Mouse (Mus musculus) heart, embryonic 12.5 days (tissue): ENCODE measurements at regions not wholly inside any gene's neighbourhood (a gene's known extent, or its start where the extent isn't known, plus 50 kb on each side); places are given as distances from the start of the nearest gene placed in this dataset.
"Not testable (repeated sequence)": the region's sequence is repeated elsewhere in the genome, so short reads cannot be mapped to it uniquely, and the experiment has no call there.

Source experiments
- ATAC-seq: fragments of 200-750 bp; cut with Nextera tagmentation; 2 replicates; pipeline ENCODE4 v1.8.0; 2017; ENCODE audit warnings: moderate TSS enrichment, moderate library complexity; ENCODE audit not compliant: insufficient number of reproducible peaks, low FRiP score
- H3K27ac ChIP-seq: fragments of 300-500 bp; sonication (generic); 2 replicates; pipeline ENCODE4 v1.5.1; 2016; ENCODE audit warnings: mild to moderate bottlenecking, moderate library complexity; ENCODE audit not compliant: poor library complexity, severe bottlenecking
- H3K27me3 ChIP-seq: fragments of 300-500 bp; sonication (generic); replicated peaks from 2 replicates; pipeline ENCODE4 v1.6.1; 2016; ENCODE audit warnings: mild to moderate bottlenecking, moderate library complexity
- H3K36me3 ChIP-seq: fragments of 300-500 bp; sonication (generic); 2 replicates; pipeline ENCODE4 v1.6.1; 2016; ENCODE audit warnings: mild to moderate bottlenecking, moderate library complexity
- H3K4me1 ChIP-seq: fragments of 300-500 bp; sonication (generic); replicated peaks from 2 replicates; pipeline ENCODE4 v1.6.1; 2016; ENCODE audit warnings: mild to moderate bottlenecking
- H3K4me2 ChIP-seq: fragments of 300-500 bp; sonication (generic); 2 replicates; pipeline ENCODE4 v1.6.1; 2016; ENCODE audit warnings: mild to moderate bottlenecking, moderate library complexity
- H3K4me3 ChIP-seq: fragments of 300-500 bp; sonication (generic); 2 replicates; pipeline ENCODE4 v1.5.1; 2016; ENCODE audit warnings: mild to moderate bottlenecking
- H3K9ac ChIP-seq: fragments of 300-500 bp; sonication (generic); 2 replicates; pipeline ENCODE4 v1.6.1; 2016; ENCODE audit warnings: mild to moderate bottlenecking, moderate library complexity
- H3K9me3 ChIP-seq: fragments of 300-500 bp; sonication (generic); replicated peaks from 2 replicates; pipeline ENCODE4 v1.6.1; 2016; ENCODE audit warnings: mild to moderate bottlenecking, moderate library complexity
- WGBS: fragments of 180-500 bp; shearing (Covaris S2); methylation state at CpG from one replicate; pipeline ENCODE4 v1.1.7; 2016; 5-methylcytosine and 5-hydroxymethylcytosine counted together

GRCm38 (mm10) chr7:70281381-70281750 is 85.2 kb downstream of the Nr2f2 start:
- Histone ChIP-seq H3K4me3 (peak overlapping the region; percentile 40), H3K9me3 (no peaks in the 10 kb centered on the region), H3K27me3 (peaks cover 74% of the 10 kb centered on the region), H3K4me1 (peaks cover 15% of the 10 kb centered on the region), H3K27ac (no peak overlapping the region), H3K36me3 (no peaks in the 10 kb centered on the region), H3K4me2 (peak overlapping the region; percentile 68), H3K9ac (no peak overlapping the region)
- 3% methylated on average over 22 of the region's 22 CpGs for WGBS
- no peak for ATAC-seq

GRCm38 (mm10) chr7:70280643-70281380 is 85.7 kb downstream of the Nr2f2 start:
- H3K27me3 ChIP-seq, result peaks cover 74% of the 10 kb centered on the region
- ATAC-seq, result no peak
- H3K36me3 ChIP-seq, result no peaks in the 10 kb centered on the region
- no peaks in the 10 kb centered on the region for H3K9me3 ChIP-seq
- no peak overlapping the region for H3K9ac ChIP-seq
- no peak overlapping the region for H3K27ac ChIP-seq
- peak overlapping the region; percentile 68 for H3K4me2 ChIP-seq
- WGBS, result under 1% methylated on average over 42 of the region's 42 CpGs
- peak overlapping the region; percentile 40 for H3K4me3 ChIP-seq
- peaks cover 15% of the 10 kb centered on the region for H3K4me1 ChIP-seq

- no peak overlapping the region for H3K9ac ChIP-seq
Measured at GRCm38 (mm10) chr7:70279927-70280642, 86.5 kb downstream of the Nr2f2 start.

GRCm38 (mm10) chr7:70279101-70279500 is 87.4 kb downstream of the Nr2f2 start:
- no peak overlapping the region for H3K9ac ChIP-seq
- ATAC-seq, result no peak
- no peak overlapping the region for H3K4me3 ChIP-seq
- H3K4me1 ChIP-seq, result peaks cover 15% of the 10 kb centered on the region
- H3K36me3 ChIP-seq, result no peaks in the 10 kb centered on the region
- 0 out of 2 replicates have a peak, but pooled peaks cover 3% of the 10 kb centered on the region for H3K9me3 ChIP-seq
- H3K27me3 ChIP-seq, result peaks cover 59% of the 10 kb centered on the region
- H3K27ac ChIP-seq, result no peak overlapping the region
- 17% methylated on average over 3 of the region's 3 CpGs for WGBS
- H3K4me2 ChIP-seq, result no peak overlapping the region

More at GRCm38 (mm10) chr7:70279927-70280642, 86.5 kb downstream of the Nr2f2 start:
- Histone ChIP-seq H3K27me3 (peaks cover 67% of the 10 kb centered on the region), H3K36me3 (no peaks in the 10 kb centered on the region), H3K27ac (no peak overlapping the region), H3K4me1 (peaks cover 15% of the 10 kb centered on the region), H3K9me3 (0 out of 2 replicates have a peak, but pooled peaks cover 3% of the 10 kb centered on the region), H3K4me3 (peak overlapping the region; percentile 40), H3K4me2 (peak overlapping the region; percentile 68)
- WGBS, result under 1% methylated on average over 31 of the region's 31 CpGs
- ATAC-seq, result no peak

- no peak for ATAC-seq
- 46% methylated on average over 2 of the region's 2 CpGs for WGBS
- 0 out of 2 replicates have a peak, but pooled peaks cover 3% of the 10 kb centered on the region for H3K9me3 ChIP-seq
Measured at GRCm38 (mm10) chr7:70276078-70276477, 90.5 kb downstream of the Nr2f2 start.

GRCm38 (mm10) chr7:70274312-70274711 is 92.2 kb downstream of the Nr2f2 start:
- H3K4me2 ChIP-seq, result no peak overlapping the region
- H3K36me3 ChIP-seq, result no peaks in the 10 kb centered on the region
- no peak for ATAC-seq
- H3K4me3 ChIP-seq, result no peak overlapping the region
- 16% methylated on average over 2 of the region's 2 CpGs for WGBS
- H3K27me3 ChIP-seq, result peaks cover 23% of the 10 kb centered on the region
- H3K9ac ChIP-seq, result no peak overlapping the region
- no peak overlapping the region for H3K27ac ChIP-seq
- no peaks in the 10 kb centered on the region for H3K4me1 ChIP-seq
- 0 out of 2 replicates have a peak, but pooled peaks cover 3% of the 10 kb centered on the region for H3K9me3 ChIP-seq

More at GRCm38 (mm10) chr7:70276078-70276477, 90.5 kb downstream of the Nr2f2 start:
- H3K4me2 ChIP-seq, result no peak overlapping the region
- H3K9ac ChIP-seq, result no peak overlapping the region
- peaks cover 29% of the 10 kb centered on the region for H3K27me3 ChIP-seq
- no peak overlapping the region for H3K27ac ChIP-seq
- H3K36me3 ChIP-seq, result no peaks in the 10 kb centered on the region
- H3K4me1 ChIP-seq, result peaks cover 11% of the 10 kb centered on the region
- H3K4me3 ChIP-seq, result no peak overlapping the region

GRCm38 (mm10) chr7:70267075-70267474 is 99.5 kb downstream of the Nr2f2 start:
- no peaks in the 10 kb centered on the region for H3K9me3 ChIP-seq
- WGBS, result 30% methylated on average over 4 of the region's 4 CpGs
- 0 out of 2 replicates have a peak, but pooled peaks cover 6% of the 10 kb centered on the region for H3K27me3 ChIP-seq
- no peak overlapping the region for H3K4me2 ChIP-seq
- H3K9ac ChIP-seq, result no peak overlapping the region
- no peak overlapping the region for H3K4me3 ChIP-seq
- no peak for ATAC-seq
- H3K4me1 ChIP-seq, result no peaks in the 10 kb centered on the region
- H3K36me3 ChIP-seq, result no peaks in the 10 kb centered on the region
- no peak overlapping the region for H3K27ac ChIP-seq

GRCm38 (mm10) chr7:70256806-70257205 is 109.7 kb downstream of the Nr2f2 start:
- H3K36me3 ChIP-seq, result no peaks in the 10 kb centered on the region
- H3K9ac ChIP-seq, result no peak overlapping the region
- no peaks in the 10 kb centered on the region for H3K27me3 ChIP-seq
- H3K4me2 ChIP-seq, result no peak overlapping the region
- H3K27ac ChIP-seq, result no peak overlapping the region
- H3K4me3 ChIP-seq, result no peak overlapping the region
- no peak for ATAC-seq
- 88% methylated on average over 4 of the region's 4 CpGs for WGBS
- H3K4me1 ChIP-seq, result no peaks in the 10 kb centered on the region
- no peaks in the 10 kb centered on the region for H3K9me3 ChIP-seq

GRCm38 (mm10) chr7:70255072-70255471 is 111.5 kb downstream of the Nr2f2 start:
- WGBS, result 74% methylated on average over 3 of the region's 3 CpGs
- H3K4me3 ChIP-seq, result no peak overlapping the region
- ATAC-seq, result no peak

GRCm38 (mm10) chr7:70253275-70253674 is 113.3 kb downstream of the Nr2f2 start:
- Histone ChIP-seq H3K4me1 (no peaks in the 10 kb centered on the region), H3K4me2 (no peak overlapping the region), H3K9me3 (no peaks in the 10 kb centered on the region; the same call in 1 of the 2 replicates), H3K27ac (no peak overlapping the region), H3K9ac (no peak overlapping the region), H3K27me3 (no peaks in the 10 kb centered on the region), H3K4me3 (no peak overlapping the region), H3K36me3 (no peaks in the 10 kb centered on the region)
- no peak for ATAC-seq
- 69% methylated on average over 4 of the region's 4 CpGs for WGBS

More at GRCm38 (mm10) chr7:70255072-70255471, 111.5 kb downstream of the Nr2f2 start:
- Histone ChIP-seq H3K36me3 (no peaks in the 10 kb centered on the region), H3K4me2 (no peak overlapping the region), H3K4me1 (no peaks in the 10 kb centered on the region), H3K9me3 (no peaks in the 10 kb centered on the region; the same call in 1 of the 2 replicates), H3K27me3 (no peaks in the 10 kb centered on the region), H3K27ac (no peak overlapping the region), H3K9ac (no peak overlapping the region)

- not testable (repeated sequence) for H3K4me2 ChIP-seq, H3K4me3 ChIP-seq, H3K27me3 ChIP-seq, ATAC-seq, H3K9me3 ChIP-seq, H3K9ac ChIP-seq, H3K27ac ChIP-seq, H3K36me3 ChIP-seq, H3K4me1 ChIP-seq
- WGBS, result 88% methylated on average over 9 of the region's 9 CpGs
Measured at GRCm38 (mm10) chr7:70239059-70239458, 127.5 kb downstream of the Nr2f2 start.
